Mouse (Mus musculus) thymus, postnatal 10 days (tissue): ENCODE measurements around the gene Slc12a8.

Source experiments
- DNase-seq, 2 experiments: peaks; one replicate each; pipeline ENCODE4 v3.0.0; 2021; ENCODE audit warnings: low spot score in 2 of 2

Slc12a8 gene

GRCm38 (mm10) chr16:33696811-33697575 is 179.9 kb downstream of the Slc12a8 start:
- DNase-seq: no peak

GRCm38 (mm10) chr16:33697576-33698276 is 180.6 kb downstream of the Slc12a8 start:
- DNase-seq: no peak

DNA sequence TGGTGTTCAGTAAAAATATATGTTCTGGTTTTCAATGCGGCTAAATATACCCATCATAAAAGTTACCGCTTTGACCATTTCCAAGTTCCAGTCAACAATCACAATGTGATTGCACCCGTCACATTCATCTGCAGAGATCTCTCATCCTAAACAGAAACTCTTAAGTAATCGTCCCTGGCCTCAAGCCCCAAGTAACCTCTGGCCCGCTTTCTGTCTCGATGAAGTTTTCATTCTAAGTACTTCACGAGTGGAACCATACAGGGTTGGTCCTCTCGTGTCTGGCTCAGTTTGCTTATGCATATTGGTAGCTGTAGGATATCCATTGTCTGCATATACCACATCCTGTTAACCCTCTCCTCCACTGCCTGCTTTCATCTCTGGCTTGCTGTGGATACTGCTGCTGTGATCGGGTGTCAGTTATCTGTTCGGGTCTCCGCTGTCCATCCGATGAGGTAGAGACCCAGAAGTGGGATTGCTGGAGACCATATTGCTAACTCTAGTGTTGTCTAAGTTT is 181.2 kb downstream of the Slc12a8 start:
- no peak for DNase-seq

GRCm38 (mm10) chr16:33700584-33700983 is 183.5 kb downstream of the Slc12a8 start:
- no peak for DNase-seq

DNA sequence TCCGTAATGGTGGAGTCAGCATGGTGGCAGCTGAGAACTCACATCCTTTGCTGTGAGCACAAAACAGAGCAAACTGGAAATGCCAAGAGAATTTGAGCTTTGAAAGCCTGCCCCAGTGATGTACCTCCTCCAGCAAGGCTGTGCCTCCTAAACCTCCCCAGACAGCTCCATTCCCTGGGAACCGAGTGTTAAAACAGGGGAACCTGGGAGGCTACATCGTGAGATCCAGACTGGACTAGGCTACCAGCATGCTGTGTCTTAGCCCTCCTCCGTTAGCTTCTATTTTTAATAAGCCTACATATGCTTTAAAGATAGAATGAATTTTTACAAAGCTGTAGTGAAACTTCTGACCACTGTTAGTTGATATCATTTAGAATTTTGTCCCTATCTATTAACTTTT is 184.7 kb downstream of the Slc12a8 start:
- no peak for DNase-seq

DNA sequence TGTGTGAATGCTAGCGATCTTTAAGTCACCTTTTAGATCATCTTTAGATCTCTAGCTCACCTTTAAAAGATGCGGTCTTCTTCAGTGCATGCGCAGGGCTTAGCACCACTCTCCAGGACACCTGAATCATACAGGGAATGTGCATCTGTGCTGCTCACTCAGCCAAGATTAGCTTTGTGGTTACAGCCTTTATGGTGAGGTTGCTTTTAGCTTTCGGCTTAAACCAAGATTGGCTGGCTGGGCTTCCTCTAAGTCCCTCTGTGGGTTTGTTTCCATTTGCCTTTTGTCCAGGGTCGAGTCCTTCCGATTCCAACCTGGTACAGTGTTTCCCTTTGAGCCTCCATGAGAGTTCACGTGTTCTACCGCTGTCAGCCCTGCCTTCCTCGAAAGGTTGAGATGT is 187.2 kb downstream of the Slc12a8 start:
- no peak for DNase-seq

GRCm38 (mm10) chr16:33705258-33705657 is 188.1 kb downstream of the Slc12a8 start:
- DNase-seq: no peak

DNA sequence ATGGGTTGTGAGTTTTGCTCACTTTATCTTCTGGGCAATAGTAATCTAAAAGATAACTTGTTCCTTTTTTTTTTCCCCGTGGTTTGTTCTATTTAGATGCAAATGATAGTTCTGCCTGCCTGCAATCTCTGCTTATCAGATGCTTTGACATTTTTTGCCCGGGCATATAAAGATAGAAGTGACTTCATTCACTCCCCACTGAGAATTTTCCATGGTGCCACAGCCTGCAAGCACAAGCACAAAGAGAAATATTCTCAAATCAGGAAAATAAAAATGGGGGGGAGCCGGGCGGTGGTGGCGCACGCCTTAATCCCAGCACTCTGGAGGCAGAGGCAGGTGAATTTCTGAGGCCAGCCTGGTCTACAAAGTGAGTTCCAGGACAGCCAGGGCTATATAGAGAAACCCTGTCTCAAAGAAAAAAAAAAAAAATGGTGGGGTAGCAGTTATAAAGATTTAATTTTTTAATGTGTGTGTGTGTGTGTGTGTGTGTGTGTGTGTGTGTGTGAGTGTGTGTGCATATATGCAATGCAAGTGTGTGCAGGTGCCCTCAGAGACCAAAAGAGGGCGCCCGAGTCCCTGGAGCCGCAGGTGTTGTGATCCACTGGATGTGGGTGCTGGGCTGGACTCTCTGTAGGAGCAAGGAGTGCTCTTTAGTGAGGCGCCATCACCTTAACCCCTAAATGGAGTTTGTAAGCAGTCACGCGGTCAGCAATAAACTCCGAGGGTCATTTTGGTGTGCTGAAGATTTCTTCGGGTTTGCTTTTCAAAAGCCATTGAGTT is 189.2 kb downstream of the Slc12a8 start:
- DNase-seq: no peak

GRCm38 (mm10) chr16:33708031-33708430 is 190.9 kb downstream of the Slc12a8 start:
- DNase-seq: peak in 1 of 2 experiments; percentile 14

DNA sequence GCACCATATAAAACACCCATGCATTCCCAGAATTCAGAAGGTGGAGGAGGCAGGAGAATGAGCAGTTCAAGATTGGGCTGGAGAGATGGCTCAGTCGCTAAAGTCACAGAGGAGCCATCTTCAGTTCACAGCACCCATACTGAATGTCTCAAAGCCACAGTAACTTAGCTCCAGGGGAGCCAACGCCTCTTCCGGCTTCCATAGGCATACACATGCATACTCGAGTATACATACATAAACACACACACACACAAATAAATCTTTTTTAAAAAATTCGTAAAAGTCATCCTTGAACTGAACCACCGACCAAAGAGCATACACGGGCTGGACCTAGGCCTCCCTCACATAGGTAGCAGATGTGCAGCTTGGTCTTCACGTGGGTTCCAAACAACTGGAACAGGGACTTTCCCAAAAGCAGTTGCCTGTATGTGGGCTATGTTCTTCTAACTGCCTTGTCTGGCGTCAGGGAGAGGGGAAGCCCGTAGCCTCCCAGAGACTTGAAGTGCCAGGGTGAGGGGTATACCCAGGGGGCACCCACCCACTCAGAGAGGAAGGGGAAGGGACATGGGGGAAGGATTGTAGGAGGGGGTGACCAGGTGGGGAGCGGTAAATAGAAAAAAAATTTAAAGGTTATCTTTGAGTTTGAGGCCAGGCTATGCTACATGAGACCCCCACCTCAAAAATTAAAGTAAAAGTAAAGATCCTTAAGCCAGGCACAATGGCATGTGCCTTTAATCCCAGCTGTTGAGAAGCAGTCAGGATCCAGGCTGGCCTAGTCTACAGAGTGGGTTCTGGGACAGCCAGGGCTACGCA is 191.7 kb downstream of the Slc12a8 start:
- no peak for DNase-seq
